Mouse (Mus musculus) regulatory T cell (primary cell): ENCODE measurements at regions not wholly inside any gene's neighbourhood (a gene's known extent, or its start where the extent isn't known, plus 50 kb on each side); places are given as distances from the start of the nearest gene placed in this dataset.

Experiments used
- in situ Hi-C: fragments of 300-600 bp; cut with MboI, MseI; formaldehyde crosslinking; loops from one replicate; pipeline ENCODE4 v1.15.1; 2025; ENCODE audit warnings: high pct_unique_total_duplicates

DNA sequence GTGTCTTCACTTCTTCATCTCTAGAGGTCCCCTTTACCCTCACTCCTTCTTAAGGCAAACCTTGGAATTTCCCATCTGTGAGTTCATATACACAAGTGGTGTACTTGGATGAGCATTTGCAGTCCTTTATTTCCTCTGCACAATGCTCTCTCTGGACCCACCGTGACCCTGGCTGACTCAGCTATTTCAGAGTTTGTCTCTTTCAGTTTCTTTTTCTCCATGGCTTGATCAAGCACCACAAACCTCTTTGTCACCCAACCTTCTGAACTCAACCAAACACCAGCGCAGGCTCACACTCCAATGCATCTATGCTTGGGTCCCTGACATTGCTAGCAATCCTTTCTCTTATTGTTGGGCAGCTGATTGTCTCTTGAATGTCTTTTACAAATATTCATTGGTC, 118.0 kb upstream of the Runx1 start:
- in situ Hi-C loops = no loop called here

DNA sequence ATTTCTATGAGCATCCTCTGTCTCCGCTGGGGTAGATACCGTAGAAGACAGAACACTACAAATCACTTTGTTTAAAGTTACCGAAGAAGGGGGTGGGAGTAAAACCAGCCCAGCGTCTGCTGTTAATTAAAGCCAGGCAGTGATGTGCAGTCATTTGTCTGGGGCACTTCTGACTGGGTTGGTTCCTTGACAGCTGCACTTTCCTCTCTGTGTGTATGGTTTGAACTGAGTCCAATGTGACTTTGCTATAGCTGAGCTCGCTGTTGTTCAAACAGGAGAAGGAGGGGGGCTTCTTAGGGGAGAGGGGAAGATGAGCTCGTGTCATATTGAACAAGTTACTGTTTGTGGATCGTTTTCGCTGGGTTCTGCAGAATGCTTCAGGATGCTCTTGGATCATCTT, 113.7 kb upstream of the Runx1 start:
- in situ Hi-C loops = loop anchor here (5.0 kb wide), 1 partner anchor 48 kb away; no protein-coding TSS in a partner anchor

DNA sequence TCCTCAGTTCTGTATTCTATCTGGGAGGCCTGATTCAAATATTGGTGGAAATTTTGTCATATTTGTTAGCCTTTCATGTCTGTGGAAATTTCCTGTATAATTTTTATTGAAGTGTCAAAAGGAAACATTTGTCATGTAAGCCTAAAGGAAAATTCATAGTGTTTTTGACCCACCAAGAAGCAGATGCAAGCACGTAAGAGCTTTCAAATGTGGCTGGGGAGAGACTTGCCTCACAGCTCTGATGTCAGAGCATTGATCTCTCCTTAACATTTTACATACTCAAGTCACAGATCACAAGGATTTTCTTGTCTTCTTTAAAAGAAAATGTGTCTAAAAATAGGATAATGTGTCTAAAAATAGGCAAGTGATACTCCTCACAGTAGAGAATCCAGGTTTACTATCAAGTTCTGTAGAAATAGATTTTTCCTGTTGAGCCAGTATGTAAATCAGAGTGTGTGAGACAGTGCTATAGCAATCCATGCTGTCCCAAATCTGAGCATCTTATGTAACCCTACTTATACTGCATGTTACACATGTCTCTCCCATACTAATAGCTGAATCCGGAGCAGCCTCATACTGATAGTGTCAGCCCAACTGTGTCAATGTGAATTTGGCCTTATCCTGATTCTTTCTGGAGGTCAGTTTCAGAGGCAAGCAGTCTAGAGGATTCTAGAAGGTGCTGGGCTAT, 110.0 kb upstream of the Runx1 start:
- in situ Hi-C loops = loop anchor here (5.0 kb wide), 1 partner anchor 51 kb away; no protein-coding TSS in a partner anchor

- in situ Hi-C loops = no loop called here
These were observed 104.2 kb upstream of the Runx1 start for GRCm38 (mm10) chr16:92930103-92930502.

- in situ Hi-C loops = no loop called here
These were observed 102.3 kb upstream of the Runx1 start for GRCm38 (mm10) chr16:92928201-92928600.

- in situ Hi-C loops = no loop called here
These were observed 101.7 kb upstream of the Runx1 start for GRCm38 (mm10) chr16:92927662-92928061.

DNA sequence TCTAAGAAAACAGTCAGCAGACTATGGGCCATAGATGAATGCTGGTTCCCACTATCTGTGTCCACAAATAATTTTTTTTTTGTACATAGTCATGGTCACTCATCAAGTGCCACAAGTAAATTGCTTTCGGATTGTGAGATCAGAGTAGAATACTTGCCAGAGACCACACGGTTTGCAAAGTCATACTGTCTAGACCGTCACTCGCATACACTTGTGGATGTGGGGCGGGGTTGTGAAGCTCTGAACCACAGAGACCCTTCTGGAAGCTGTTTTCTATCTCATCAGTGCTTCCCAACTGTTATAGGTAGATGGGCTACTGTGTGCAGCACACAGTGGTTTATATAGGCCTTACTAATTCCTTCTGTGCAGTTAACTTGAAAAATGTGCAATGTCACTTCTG, 100.9 kb upstream of the Runx1 start:
- in situ Hi-C loops = no loop called here

DNA sequence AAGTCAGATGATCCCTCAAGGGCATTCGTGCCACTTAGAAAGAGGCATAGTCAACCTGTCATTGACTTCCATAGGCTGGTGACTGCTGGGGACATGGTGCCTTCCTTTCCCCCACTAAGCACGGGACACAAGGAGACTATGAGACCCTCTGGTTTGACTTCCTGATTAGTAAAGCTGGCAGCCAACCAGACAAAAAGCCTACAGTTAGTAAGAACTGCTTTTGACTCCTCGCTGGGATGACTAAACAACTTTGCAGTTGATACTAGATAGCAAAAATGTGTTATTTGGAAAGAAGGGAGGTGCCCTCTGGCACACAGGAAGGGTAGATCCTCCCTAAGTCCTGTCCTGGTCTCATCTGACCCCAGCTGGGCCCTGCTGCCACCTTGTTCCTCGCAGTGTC, 95.0 kb upstream of the Runx1 start:
- in situ Hi-C loops = no loop called here

DNA sequence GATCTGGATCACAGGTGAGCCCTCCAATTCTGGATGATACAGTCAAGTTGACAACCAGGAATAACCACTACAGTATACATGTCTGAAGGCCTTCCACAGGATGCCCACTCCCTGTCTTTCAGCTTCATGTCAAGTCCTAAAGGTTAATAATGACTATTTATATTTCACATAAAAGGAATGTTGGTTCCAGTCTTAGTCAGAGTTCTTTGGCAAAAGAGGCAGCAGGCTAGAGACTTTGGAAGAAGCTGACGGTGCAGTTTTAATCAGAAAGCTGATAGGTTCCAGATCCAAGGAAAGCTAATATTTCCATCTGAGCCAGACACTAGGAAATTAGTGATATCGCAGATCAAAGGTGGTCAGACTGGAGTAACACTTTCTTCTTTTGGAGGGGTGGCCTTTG, 91.4 kb upstream of the Runx1 start:
- in situ Hi-C loops = loop anchor here (5.0 to 10.0 kb wide), 2 partner anchors 45 to 1897 kb away; no protein-coding TSS in a partner anchor

DNA sequence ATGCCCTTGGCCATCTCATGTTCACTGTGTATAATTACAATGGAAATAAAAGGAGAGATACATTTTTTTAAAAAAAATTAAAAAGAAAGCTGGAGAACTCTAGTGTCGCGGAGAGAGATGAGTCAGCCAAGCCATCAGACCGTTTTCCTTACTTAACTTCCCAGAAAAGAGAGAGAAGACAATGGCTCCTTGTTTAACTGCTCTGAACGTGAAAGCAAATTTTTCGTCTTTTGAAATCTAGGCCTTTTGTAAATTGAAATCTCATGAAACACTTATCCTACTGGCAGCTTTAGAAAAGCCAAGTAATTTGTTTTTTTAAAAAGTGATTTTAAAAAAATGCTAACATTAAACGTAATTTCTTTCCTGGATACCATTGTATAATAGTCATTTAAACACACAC, 89.7 kb upstream of the Runx1 start:
- in situ Hi-C loops = loop anchor here (5.0 to 10.0 kb wide), 2 partner anchors 47 to 1899 kb away; no protein-coding TSS in a partner anchor

DNA sequence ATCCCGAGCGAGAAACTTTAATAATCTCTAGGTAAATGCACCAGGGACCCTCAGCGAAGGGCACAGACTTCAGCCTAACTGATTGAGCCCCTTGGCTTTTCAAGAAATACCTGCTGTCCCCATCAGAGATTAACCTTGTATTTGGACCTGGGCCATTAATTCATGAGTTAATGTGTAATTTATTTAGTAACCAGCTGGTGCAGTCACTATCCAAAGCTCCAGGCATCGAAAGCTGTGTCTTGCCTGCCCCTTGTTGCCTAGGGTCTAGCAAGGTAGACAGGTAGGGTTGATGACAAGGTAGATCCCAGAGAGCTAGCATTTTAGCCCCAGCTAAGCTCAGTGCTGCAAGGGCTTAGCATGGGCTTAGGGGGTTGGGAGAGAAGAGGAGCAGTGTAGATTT, 80.9 kb upstream of the Runx1 start:
- in situ Hi-C loops = no loop called here

DNA sequence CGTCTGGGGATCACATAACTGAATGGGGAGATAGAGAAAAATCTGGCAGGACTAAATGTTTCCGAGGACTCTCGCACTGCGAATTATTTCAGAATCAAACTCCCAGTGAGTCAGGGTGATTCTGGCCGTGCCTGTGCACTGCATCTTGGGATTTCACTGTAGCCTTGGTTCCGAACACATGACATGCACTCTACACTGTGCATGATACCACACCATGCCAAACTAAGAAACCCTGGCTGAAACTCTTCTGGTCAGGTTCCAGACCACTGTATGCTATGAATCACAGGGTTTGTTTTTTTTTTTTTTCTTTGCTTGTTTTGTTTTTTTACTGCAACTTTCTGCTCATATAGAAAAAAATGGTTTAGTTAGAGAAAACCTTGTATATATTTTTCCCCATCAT, 79.7 kb upstream of the Runx1 start:
- in situ Hi-C loops = no loop called here

DNA sequence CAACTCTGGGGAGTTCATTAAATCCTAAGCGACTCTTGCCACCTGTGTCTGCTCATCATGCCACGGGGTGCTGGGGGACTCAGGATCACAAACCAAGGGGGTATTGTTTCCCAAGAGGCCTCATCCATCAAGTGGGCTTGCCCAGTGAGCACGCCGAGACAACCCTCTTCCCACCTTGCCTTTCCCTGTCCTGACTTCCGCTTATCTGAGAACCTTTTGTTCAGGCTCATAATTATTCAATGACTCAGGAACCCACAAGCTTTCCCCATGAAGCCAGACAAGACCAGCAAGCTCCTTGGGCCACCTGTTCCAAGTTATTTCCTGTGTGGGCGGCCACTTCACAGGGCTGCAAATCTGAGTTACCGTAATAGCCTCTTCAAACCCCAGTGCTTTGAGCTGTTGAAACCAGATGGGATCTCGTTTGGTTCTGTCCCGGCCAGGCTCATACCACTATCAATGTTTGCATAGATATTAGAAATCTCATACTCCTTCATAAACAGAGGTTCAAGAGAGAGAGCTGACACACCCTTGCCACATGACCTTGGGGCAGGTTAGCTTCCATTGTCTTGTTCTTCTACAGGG, 78.0 kb upstream of the Runx1 start:
- in situ Hi-C loops = no loop called here

DNA sequence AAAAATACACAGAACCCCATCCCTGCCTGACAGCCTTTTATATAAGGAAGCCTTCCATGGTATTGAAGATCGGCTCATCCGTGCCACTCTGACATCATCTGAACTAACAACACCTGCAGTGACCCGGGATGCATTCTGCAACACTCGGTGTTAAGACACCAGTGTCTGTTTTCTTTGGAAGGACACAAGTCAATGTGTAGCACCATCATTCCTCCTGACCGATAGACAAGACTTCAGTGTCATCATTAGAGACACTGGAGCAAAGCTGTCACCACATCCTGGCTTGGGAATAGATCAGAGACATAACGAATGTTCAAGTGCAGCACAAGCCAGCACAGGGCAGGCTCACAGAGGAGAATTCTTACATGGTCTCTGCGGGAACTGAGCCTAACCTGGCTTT, 77.5 kb upstream of the Runx1 start:
- in situ Hi-C loops = no loop called here

GRCm38 (mm10) chr16:92899704-92900103, 73.8 kb upstream of the Runx1 start:
- in situ Hi-C loops = no loop called here

- in situ Hi-C loops = no loop called here
These were observed 65.8 kb upstream of the Runx1 start for GRCm38 (mm10) chr16:92891741-92892140.

- in situ Hi-C loops = no loop called here
These were observed 64.8 kb upstream of the Runx1 start for GRCm38 (mm10) chr16:92890713-92891112.

DNA sequence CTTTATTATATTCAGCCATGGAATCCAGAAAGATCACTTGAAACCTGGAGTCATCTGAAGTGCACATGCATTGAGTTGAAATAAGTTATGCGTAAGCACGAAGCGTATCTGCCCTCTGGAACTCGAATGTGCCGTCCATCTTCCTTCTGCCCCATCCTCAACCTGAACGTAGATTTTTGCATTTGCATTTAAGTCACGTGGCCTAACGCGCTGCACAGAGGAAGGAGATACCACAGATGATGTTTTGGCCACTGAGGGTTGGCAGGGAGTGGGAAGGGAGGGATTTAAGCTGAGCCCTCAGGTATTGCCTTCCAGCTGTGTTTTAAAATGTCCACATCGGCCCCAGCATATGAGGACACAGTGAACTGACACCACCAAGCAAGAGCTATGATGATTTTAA, 63.6 kb upstream of the Runx1 start:
- in situ Hi-C loops = no loop called here

DNA sequence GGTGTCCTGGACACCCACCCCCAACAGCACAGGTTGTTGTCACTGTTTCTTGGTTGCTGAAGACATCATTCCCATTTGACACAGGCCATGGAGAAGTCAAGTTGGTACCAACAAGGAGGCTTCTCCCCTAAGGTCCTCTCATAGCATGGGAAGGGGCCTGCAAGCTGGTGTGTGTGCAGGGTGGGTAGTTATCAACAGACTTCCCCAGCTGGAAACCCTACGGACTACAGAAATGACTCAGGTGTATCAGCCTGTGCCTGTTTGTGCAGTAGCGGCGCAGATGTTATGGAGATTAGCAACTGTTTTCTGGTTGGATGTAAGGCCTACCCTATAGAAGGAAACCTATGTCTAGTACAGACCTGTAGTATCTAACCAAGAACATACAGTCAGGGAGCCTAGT, 60.3 kb upstream of the Runx1 start:
- in situ Hi-C loops = no loop called here

GRCm38 (mm10) chr16:92883821-92884272, 57.9 kb upstream of the Runx1 start:
- in situ Hi-C loops = no loop called here

DNA sequence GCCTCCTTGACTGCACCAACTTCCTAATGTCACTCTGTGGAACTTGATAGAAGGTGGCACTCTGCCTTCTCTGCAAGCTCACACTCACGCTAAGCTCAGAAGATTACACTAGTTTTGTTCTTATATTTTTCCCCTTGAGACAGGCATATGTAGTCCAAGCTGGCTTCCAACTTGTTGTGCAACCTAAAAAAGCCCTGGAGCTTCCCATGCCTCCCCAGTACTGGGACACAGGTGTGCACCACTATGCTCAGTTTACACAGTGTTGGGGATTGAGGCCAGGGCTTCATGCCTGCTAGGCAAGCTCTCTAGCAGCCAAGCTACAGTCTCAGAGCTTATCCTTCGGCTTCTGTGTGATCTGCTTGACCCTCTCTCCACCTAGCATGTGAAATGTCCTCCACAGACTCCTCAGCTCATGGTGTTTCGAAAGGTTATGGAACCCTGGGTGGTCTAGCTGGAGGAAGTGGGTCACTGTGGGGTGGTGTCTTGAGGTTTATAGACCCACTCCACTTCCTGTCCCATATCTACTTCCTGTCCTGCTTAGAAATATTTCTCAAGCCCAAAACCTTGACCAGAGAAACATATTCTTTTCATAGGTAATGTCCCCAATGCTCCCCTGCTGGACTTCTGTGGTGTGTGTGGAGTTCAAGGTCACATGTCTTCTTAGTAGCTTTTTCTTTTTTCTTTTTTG, 54.6 kb upstream of the Runx1 start:
- in situ Hi-C loops = no loop called here

- in situ Hi-C loops = no loop called here
These were observed 52.1 kb upstream of the Runx1 start for GRCm38 (mm10) chr16:92878081-92878480.
